Mouse (Mus musculus) ES-CJ7 (cell line): ENCODE results near the gene Ubqln1.
"Not testable (repeated sequence)": the region's sequence is repeated elsewhere in the genome, so short reads cannot be mapped to it uniquely, and the experiment has no call there.

Source experiments
- DNase-seq: peaks from one replicate; pipeline ENCODE4 v3.0.0; 2011; ENCODE audit warnings: low read depth, low spot score

The Ubqln1 gene

GRCm38 (mm10) chr13:58156031-58156430, 59.4 kb downstream of the Ubqln1 start:
- DNase-seq, result no peak

GRCm38 (mm10) chr13:58150442-58150841, 65.0 kb downstream of the Ubqln1 start:
- DNase-seq, result no peak

- DNase-seq, result no peak
Measured at GRCm38 (mm10) chr13:58149629-58150028, 65.8 kb downstream of the Ubqln1 start.

- DNase-seq, result peak; percentile 51
Measured at GRCm38 (mm10) chr13:58149033-58149558, 66.4 kb downstream of the Ubqln1 start.

- peak; percentile 84 for DNase-seq
Measured at GRCm38 (mm10) chr13:58148256-58148831, 67.1 kb downstream of the Ubqln1 start.

GRCm38 (mm10) chr13:58147760-58148159, 67.7 kb downstream of the Ubqln1 start:
- no peak for DNase-seq

- DNase-seq, result not testable (repeated sequence)
Measured at GRCm38 (mm10) chr13:58146603-58147002, 68.8 kb downstream of the Ubqln1 start.

- DNase-seq, result peak; percentile 43
Measured at GRCm38 (mm10) chr13:58131692-58132091, 83.8 kb downstream of the Ubqln1 start.

GRCm38 (mm10) chr13:58129687-58130246, 85.7 kb downstream of the Ubqln1 start:
- peak; percentile 29 for DNase-seq

GRCm38 (mm10) chr13:58128768-58129671, 86.4 kb downstream of the Ubqln1 start:
- peak; percentile 95 for DNase-seq

GRCm38 (mm10) chr13:58128396-58128767, 87.1 kb downstream of the Ubqln1 start, which contains the start of gene Hnrnpa0:
TSS of gene Hnrnpa0 (minus strand) at chr13:58128556.
- DNase-seq, result peak; percentile 92

- DNase-seq, result peak; percentile 33
Measured at GRCm38 (mm10) chr13:58127766-58128361, 87.6 kb downstream of the Ubqln1 start.

- peak; percentile 34 for DNase-seq
Measured at GRCm38 (mm10) chr13:58126862-58127765, 88.3 kb downstream of the Ubqln1 start.
